Mouse (Mus musculus) heart, embryonic 13.5 days (tissue): Measurements from ENCODE around the gene Sec22b. TPM values are rescaled to one million over a fixed set of nuclear protein-coding genes. Genes with fewer than 3 reads are reported as not detected.

Experiments used
- ATAC-seq: fragments of 200-750 bp; cut with Nextera tagmentation; 2 replicates; pipeline ENCODE4 v1.8.0; 2017; ENCODE audit warnings: moderate TSS enrichment; ENCODE audit not compliant: insufficient number of reproducible peaks, low FRiP score, low TSS enrichment; ENCODE audit errors: extremely low read depth
- H3K27ac ChIP-seq: fragments of 300-500 bp; sonication (generic); replicated peaks from 2 replicates; pipeline ENCODE4 v1.5.1; 2015; ENCODE audit warnings: moderate library complexity, mild to moderate bottlenecking, inconsistent platforms
- H3K27me3 ChIP-seq: fragments of 300-500 bp; sonication (generic); replicated peaks from 2 replicates; pipeline ENCODE4 v1.6.1; 2015; ENCODE audit warnings: mild to moderate bottlenecking, inconsistent platforms
- H3K36me3 ChIP-seq: fragments of 300-500 bp; sonication (generic); 2 replicates; pipeline ENCODE4 v1.6.1; 2015; ENCODE audit warnings: mild to moderate bottlenecking, inconsistent platforms
- H3K4me1 ChIP-seq: fragments of 300-500 bp; sonication (generic); 2 replicates; pipeline ENCODE4 v1.6.1; 2015; ENCODE audit warnings: inconsistent platforms
- H3K4me2 ChIP-seq: fragments of 300-500 bp; sonication (generic); 2 replicates; pipeline ENCODE4 v1.6.1; 2015; ENCODE audit warnings: inconsistent platforms, mild to moderate bottlenecking, moderate library complexity
- H3K4me3 ChIP-seq: fragments of 300-500 bp; sonication (generic); 2 replicates; pipeline ENCODE4 v1.5.1; 2015; ENCODE audit warnings: moderate library complexity, mild to moderate bottlenecking, inconsistent platforms
- H3K9ac ChIP-seq: fragments of 300-500 bp; sonication (generic); 2 replicates; pipeline ENCODE4 v1.6.1; 2015; ENCODE audit warnings: inconsistent platforms, mild to moderate bottlenecking, moderate library complexity
- H3K9me3 ChIP-seq: fragments of 300-500 bp; sonication (generic); 2 replicates; pipeline ENCODE4 v1.6.1; 2016; ENCODE audit warnings: inconsistent platforms
- WGBS: fragments of 180-500 bp; shearing (Covaris S2); methylation state at CpG from one replicate; pipeline ENCODE4 v1.1.7; 2015; ENCODE audit warnings: mixed read lengths; 5-methylcytosine and 5-hydroxymethylcytosine counted together
- polyA plus RNA-seq: library from polyadenylated mRNA; unstranded; fragments of >200 nt; fragmentation: Nextera tagmentation; extraction: Ambion mirVana; gene quantifications from 2 replicates; pipeline ENCODE4 v1.2.1, GENCODE M21; 2015

Gene Sec22b
- polyA plus RNA-seq = 115 and 128 TPM in 2 replicates

DNA sequence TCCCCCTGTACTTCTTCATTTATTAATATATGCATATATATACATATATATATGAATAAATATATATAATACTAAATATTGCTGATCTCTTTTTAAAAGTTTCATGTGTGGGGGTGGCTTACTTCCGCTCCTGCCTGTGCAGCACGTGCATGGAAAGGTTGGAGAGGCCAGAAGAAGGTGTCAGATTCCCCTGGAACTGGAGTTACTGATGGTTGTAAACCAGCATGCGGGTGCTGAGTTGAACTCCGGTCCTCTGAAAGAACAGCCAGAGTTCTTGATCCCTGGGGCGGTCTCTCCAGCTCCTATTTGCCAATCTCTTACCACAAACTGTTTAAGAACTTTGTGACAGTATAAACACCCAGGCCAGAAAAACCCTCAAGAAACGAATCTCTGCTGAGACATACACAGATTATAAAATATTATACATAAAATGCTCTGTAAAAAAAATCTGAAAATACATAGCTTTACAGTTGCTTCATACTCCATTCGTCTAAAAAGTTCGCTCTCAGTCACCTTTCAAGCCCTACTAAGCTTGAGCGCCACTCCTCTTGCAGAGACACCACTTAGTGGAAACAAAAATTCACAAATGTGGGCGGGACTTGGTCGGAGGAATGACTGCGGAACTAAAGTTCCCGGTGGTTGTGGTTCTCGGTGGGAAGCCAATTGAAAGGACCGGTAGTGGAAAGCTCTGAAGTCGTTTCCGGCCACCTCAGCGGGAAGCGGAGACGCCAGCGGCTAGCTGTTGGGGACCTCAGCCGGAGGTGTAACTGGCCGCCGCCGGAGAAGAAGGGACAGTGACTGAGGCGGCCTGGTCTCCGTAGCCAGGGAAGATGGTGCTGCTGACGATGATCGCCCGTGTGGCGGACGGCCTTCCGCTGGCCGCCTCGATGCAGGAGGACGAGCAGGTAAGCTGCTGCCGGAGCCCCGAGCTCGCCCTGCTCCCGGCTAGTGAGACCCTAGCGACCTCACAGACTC lies at the start of gene Sec22b:
Gene Sec22b, plus strand, starts transcription at position 675 of the 975 bp plus-strand sequence.
- ATAC-seq = peak; percentile 54; the same call in 1 of the 2 replicates
- H3K4me2 ChIP-seq = peak within 1 kb of the TSS; percentile 94

GRCm38 (mm10) chr3:97851803-97852202 lies 49.2 kb upstream of the Sec22b start:
- Histone ChIP-seq H3K9me3 (no peaks in the 10 kb centered on the region), H3K4me2 (no peak overlapping the region), H3K27me3 (no peaks in the 10 kb centered on the region), H3K36me3 (peaks cover 3% of the 10 kb centered on the region; the same call in 1 of the 2 replicates), H3K4me1 (no peaks in the 10 kb centered on the region), H3K9ac (no peak overlapping the region), H3K4me3 (no peak overlapping the region), H3K27ac (no peak overlapping the region)
- ATAC-seq = no peak
- 73% methylated on average over 2 of the region's 2 CpGs for WGBS

More for the DNA sequence above, at the start of gene Sec22b:
- 5% methylated on average over 41 of the region's 41 CpGs for WGBS
- H3K4me3 ChIP-seq = peak within 1 kb of the TSS; percentile 100
- H3K9me3 ChIP-seq = no peaks in the 10 kb centered on the region
- H3K27ac ChIP-seq = peak within 1 kb of the TSS; percentile 41; the same call in 1 of the 2 replicates
- H3K27me3 ChIP-seq = no peaks in the 10 kb centered on the region
- H3K9ac ChIP-seq = peak within 1 kb of the TSS; percentile 98
- H3K36me3 ChIP-seq = no peaks in the 10 kb centered on the region
- H3K4me1 ChIP-seq = peaks cover 33% of the 10 kb centered on the region

- no peak overlapping the region for H3K4me3 ChIP-seq
- H3K9me3 ChIP-seq = no peaks in the 10 kb centered on the region
- no peak for ATAC-seq
- H3K9ac ChIP-seq = no peak overlapping the region
- H3K36me3 ChIP-seq = peaks cover 3% of the 10 kb centered on the region; the same call in 1 of the 2 replicates
- H3K4me1 ChIP-seq = peaks cover 9% of the 10 kb centered on the region
- no peak overlapping the region for H3K27ac ChIP-seq
- WGBS = 78% methylated on average over 9 of the region's 9 CpGs
- no peaks in the 10 kb centered on the region for H3K27me3 ChIP-seq
- H3K4me2 ChIP-seq = no peak overlapping the region
These were observed 46.2 kb upstream of the Sec22b start for GRCm38 (mm10) chr3:97854575-97855384.

- no peak for ATAC-seq
- no peak overlapping the region for H3K4me2 ChIP-seq
- H3K9ac ChIP-seq = no peak overlapping the region
- no peaks in the 10 kb centered on the region for H3K9me3 ChIP-seq
- H3K27ac ChIP-seq = no peak overlapping the region
- 32% methylated on average over 1 of the region's 1 CpGs for WGBS
- H3K36me3 ChIP-seq = no peaks in the 10 kb centered on the region
- H3K27me3 ChIP-seq = no peaks in the 10 kb centered on the region
- H3K4me3 ChIP-seq = no peak overlapping the region
- peaks cover 16% of the 10 kb centered on the region for H3K4me1 ChIP-seq
These were observed 41.6 kb upstream of the Sec22b start for GRCm38 (mm10) chr3:97859400-97859799.

DNA sequence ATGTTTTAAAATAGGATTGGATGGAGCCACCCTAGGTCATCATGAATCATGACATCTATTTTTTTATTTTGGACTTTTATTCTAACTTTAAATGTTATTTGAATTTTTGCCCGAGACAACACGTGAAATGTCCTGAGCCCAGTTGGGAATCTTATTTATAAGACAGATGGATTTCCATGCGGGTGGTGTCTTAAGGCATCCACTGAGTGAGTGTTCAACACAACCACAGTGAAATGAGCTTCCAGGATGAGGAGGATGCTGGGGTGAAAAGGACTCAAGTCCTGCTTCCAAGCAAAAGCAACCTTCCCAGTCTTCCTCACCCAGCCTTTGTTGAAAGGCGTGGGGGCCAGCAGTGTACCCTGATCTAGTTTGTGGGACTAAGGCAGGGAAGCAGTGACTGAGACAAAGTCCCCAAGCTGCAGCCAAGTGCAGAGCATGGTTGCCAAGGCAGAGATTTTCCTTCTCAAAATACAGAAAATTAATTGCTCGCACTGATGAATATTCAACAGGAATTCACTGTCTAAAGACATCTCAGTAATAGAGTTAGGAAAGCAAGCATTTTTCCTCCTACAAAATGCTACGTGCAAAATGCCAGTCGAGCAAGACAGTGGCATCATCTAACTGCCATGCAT lies 40.1 kb upstream of the Sec22b start:
- ATAC-seq = no peak
- no peak overlapping the region for H3K27ac ChIP-seq
- no peak overlapping the region for H3K9ac ChIP-seq
- H3K36me3 ChIP-seq = no peaks in the 10 kb centered on the region
- 86% methylated on average over 7 of the region's 7 CpGs for WGBS
- H3K9me3 ChIP-seq = no peaks in the 10 kb centered on the region
- H3K4me1 ChIP-seq = peaks cover 27% of the 10 kb centered on the region
- no peak overlapping the region for H3K4me3 ChIP-seq
- no peaks in the 10 kb centered on the region for H3K27me3 ChIP-seq
- H3K4me2 ChIP-seq = no peak overlapping the region

DNA sequence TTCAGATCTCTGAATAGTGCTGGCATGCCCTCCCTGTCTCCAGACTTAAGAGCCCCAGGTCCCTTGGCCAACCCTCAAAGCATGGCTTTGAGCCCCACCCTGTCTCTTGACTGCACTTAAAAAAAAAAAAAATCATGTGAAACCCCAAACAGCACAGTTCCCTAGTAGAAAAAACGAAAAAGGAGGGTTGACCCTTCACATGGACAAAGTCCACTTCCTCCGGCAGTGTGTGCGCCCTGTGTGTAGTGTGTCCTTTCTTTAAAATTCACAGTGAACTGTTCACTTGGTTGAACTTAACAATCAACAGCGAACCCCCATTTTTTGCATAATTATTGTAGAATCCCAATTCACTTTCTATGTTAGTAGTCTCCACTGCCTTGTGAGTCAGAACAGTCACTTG lies 34.3 kb upstream of the Sec22b start:
- peak overlapping the region; percentile 98; the same call in 1 of the 2 replicates for H3K27ac ChIP-seq
- H3K36me3 ChIP-seq = no peaks in the 10 kb centered on the region
- peak overlapping the region; percentile 96 for H3K9ac ChIP-seq
- no peak for ATAC-seq
- H3K4me1 ChIP-seq = peaks cover 45% of the 10 kb centered on the region
- no peaks in the 10 kb centered on the region for H3K9me3 ChIP-seq
- WGBS = 58% methylated on average over 4 of the region's 4 CpGs
- H3K27me3 ChIP-seq = peaks cover 13% of the 10 kb centered on the region
- peak overlapping the region; percentile 82 for H3K4me3 ChIP-seq
- H3K4me2 ChIP-seq = peak overlapping the region; percentile 88

DNA sequence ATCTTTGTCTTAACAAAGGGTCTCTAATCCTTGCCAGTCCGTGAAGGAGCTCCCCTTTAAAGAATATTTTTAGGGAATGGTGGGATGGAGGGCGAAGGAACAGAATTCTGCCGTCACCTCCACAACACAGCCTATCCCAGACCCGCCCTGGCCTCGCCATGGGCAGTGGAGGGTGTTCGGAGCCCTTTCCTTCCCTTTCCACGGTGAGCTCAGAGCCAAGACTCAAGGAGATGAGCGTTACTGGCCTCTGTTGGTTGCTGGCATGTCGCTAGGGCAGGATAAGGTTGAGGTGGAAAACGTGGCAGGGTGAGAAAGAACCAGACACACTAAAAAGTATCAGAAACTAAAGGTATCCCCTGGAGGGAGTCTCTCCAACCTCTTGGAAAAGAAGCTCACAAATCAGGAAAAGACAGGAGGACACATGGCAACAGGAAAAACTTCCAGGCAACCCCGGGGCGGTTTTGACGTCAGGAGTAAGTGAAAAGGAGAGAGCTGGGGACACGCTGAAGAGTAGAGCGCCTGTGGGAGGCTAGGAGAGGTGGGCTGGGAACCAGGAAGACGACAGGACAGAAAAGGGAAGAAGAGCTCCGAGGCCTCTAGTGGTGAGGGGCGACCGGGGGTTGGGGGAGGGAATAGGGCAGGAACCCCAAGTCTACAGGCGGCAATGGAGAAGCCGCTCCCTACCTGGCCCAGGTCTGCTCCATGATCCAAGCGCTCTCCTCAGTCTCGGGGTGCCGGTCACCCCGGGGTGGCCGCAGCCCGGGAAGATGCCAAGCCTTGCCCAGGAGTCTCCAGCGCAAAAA lies 33.6 kb upstream of the Sec22b start:
- peak overlapping the region; percentile 88 for H3K4me2 ChIP-seq
- peaks cover 13% of the 10 kb centered on the region for H3K27me3 ChIP-seq
- H3K27ac ChIP-seq = peak overlapping the region; percentile 98
- peak overlapping the region; percentile 82 for H3K4me3 ChIP-seq
- peak overlapping the region; percentile 96 for H3K9ac ChIP-seq
- H3K9me3 ChIP-seq = no peaks in the 10 kb centered on the region
- no peaks in the 10 kb centered on the region for H3K36me3 ChIP-seq
- 1% methylated on average over 28 of the region's 28 CpGs for WGBS
- no peak for ATAC-seq
- peaks cover 48% of the 10 kb centered on the region for H3K4me1 ChIP-seq

- peak overlapping the region; percentile 88 for H3K4me2 ChIP-seq
- 2% methylated on average over 42 of the region's 42 CpGs for WGBS
- H3K9ac ChIP-seq = peak overlapping the region; percentile 96
- H3K36me3 ChIP-seq = no peaks in the 10 kb centered on the region
- H3K9me3 ChIP-seq = no peaks in the 10 kb centered on the region
- H3K27me3 ChIP-seq = peaks cover 13% of the 10 kb centered on the region
- peak; percentile 74 for ATAC-seq
- peak overlapping the region; percentile 98 for H3K27ac ChIP-seq
- H3K4me1 ChIP-seq = peaks cover 48% of the 10 kb centered on the region
- peak overlapping the region; percentile 82 for H3K4me3 ChIP-seq
These were observed 32.8 kb upstream of the Sec22b start for GRCm38 (mm10) chr3:97868024-97868689.

- Histone ChIP-seq H3K9me3 (no peaks in the 10 kb centered on the region), H3K36me3 (no peaks in the 10 kb centered on the region), H3K4me1 (peaks cover 48% of the 10 kb centered on the region), H3K4me2 (peak overlapping the region; percentile 88), H3K4me3 (no peak overlapping the region), H3K27ac (peak overlapping the region; percentile 98), H3K27me3 (peaks cover 13% of the 10 kb centered on the region), H3K9ac (peak overlapping the region; percentile 62)
- 37% methylated on average over 5 of the region's 5 CpGs for WGBS
- no peak for ATAC-seq
These were observed 32.3 kb upstream of the Sec22b start for GRCm38 (mm10) chr3:97868733-97869132.

GRCm38 (mm10) chr3:97869730-97870129 lies 31.3 kb upstream of the Sec22b start:
- 37% methylated on average over 4 of the region's 4 CpGs for WGBS
- H3K4me1 ChIP-seq = peaks cover 48% of the 10 kb centered on the region
- H3K4me3 ChIP-seq = peak overlapping the region; percentile 8; the same call in 1 of the 2 replicates
- H3K36me3 ChIP-seq = no peaks in the 10 kb centered on the region
- H3K9ac ChIP-seq = peak overlapping the region; percentile 62
- peak; percentile 24; the same call in 1 of the 2 replicates for ATAC-seq
- H3K4me2 ChIP-seq = peak overlapping the region; percentile 88
- peak overlapping the region; percentile 98 for H3K27ac ChIP-seq
- peaks cover 13% of the 10 kb centered on the region for H3K27me3 ChIP-seq
- H3K9me3 ChIP-seq = no peaks in the 10 kb centered on the region
